Mouse (Mus musculus): ENCODE results near the gene Car11. TPM values are rescaled to one million over a fixed set of nuclear protein-coding genes. Genes with fewer than 3 reads are reported as not detected.

Car11 gene
- polyA plus RNA-seq, 1 experiment from 2014 or later: 71.4 TPM

DNA sequence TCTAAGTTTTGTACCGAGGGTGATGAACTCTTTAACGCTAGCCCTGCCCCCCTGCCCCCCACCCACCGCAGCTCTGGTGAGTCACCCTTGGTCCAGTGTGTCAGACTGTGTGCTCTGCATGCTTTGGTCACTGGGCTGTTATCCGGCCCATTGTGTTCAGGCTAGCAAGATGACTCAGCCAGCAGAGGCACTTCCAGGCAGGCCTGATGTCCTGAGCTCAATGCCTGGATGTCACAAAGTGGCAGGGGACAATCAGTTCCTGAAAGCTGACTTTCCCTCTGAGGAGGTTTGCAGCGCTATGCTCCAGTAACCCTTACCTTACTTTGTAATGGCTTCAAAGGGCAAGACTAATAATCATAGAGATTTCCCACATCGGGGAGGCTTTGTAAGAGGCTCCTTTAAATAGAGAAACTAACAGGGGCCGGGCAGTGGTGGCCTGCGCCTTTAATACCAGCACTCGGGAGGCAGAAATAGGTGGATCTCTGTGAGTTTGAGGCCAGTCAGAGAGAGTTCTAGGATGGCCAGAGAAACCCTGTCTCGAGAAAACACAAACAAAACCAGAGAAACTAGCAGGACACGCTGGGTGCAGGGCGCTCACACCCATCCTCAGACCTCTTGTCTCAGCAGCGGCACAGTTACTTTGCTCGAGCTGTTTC is 19.5 kb upstream of the Car11 start:
- no peak overlapping the region for H3K4me2 ChIP-seq
- no peak overlapping the region for H3K27ac ChIP-seq (replicated peaks)
- H3K4me1 ChIP-seq: peaks cover 6% of the 10 kb centered on the region
- no peaks in the 10 kb centered on the region for H3K9me3 ChIP-seq (replicated peaks)
- H3K4me3 ChIP-seq (replicated peaks): no peak overlapping the region
- ATAC-seq (ENCODE audit: low FRiP score): no peak
- no peaks in the 10 kb centered on the region for H3K36me3 ChIP-seq
- no peak overlapping the region for H3K9ac ChIP-seq (replicated peaks)
- H3K27me3 ChIP-seq (replicated peaks): no peaks in the 10 kb centered on the region
- WGBS: 75% methylated on average over 14 of the region's 14 CpGs

DNA sequence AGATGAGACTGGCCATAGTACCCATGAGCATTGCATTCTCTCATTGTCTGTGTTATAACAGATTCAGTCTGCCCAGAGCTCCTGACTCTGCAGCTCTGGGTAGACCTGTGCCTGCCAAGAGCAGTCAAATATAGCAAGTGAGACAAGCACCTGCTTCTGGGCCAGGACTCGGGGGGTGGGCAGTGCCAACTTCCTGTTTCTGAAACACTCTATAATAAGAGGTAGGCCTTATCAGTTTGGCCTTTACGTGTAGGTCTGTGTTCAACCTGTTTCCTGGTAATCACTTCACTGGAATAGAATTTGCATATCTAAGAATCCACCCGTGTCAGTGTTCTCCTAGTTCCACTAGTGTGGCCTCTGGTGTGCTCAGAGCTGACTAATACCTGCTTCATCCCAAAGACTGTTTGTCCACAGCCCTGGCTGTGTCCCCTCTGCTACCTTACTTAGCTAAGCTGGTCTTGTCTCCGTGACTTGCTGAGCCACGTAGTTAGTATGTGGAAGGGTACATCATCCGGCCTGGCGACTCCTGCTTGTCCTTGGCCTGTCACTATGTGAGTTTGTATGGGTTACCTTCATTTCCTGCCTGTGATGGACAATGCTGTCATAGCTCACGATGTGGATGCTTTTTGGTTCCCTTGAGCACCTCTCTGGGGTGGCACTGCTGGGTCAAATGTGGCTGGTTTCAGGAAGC is 18.5 kb upstream of the Car11 start:
- no peak overlapping the region for H3K27ac ChIP-seq (replicated peaks)
- H3K4me1 ChIP-seq: peaks cover 11% of the 10 kb centered on the region
- no peaks in the 10 kb centered on the region for H3K27me3 ChIP-seq (replicated peaks)
- H3K4me2 ChIP-seq: no peak overlapping the region
- H3K9me3 ChIP-seq (replicated peaks): no peaks in the 10 kb centered on the region
- H3K36me3 ChIP-seq: no peaks in the 10 kb centered on the region
- no peak overlapping the region for H3K9ac ChIP-seq (replicated peaks)
- 84% methylated on average over 8 of the region's 8 CpGs for WGBS
- no peak overlapping the region for H3K4me3 ChIP-seq (replicated peaks)
- no peak for ATAC-seq (ENCODE audit: low FRiP score)

DNA sequence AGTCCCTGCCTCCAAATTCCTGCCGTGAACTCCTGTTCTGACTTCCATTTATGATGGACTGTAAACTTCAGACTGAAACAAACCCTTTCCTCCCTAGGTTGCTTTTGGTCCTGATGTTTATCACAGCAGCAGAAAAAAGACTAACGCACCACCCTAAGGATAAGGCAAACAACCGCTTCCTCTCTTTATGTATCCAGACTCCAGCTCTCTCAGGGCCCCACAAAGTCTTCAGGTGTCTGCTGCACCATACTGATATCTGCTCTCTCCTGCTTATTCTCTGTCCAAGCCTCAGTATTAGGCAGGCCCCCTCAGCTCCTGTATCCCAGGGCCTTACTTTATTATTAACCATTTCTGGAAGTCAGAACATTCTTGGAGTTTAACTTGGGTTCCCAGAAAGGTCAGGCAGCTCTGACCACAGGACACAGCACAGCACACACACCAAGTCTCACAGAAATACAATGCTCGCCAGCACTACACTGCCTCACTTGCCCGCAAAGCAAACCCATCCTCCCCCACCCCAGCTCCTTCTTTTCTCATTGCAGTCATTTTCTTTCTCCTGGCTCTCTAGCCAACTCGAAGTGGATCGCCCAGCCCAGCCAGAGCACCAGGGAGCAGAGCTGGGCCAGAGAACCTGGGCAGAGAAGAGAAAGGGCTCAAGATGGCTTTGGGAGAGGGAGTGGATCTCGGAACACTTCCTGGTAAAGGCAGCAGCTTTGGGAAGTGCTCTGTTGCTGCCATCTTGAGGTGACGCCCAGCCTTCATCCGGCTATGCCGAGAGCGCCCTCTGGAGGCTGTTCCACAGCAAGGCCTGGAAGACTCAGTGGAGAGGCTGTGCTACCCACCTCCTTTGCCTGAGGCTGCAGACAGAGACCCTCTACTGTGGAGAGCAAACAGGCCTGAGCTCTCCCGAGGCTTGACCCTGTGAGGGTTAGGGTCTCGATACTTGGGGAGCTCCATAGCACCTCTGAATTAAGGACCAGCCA is 17.2 kb upstream of the Car11 start:
- Histone ChIP-seq H3K9me3 (replicated peaks) (no peaks in the 10 kb centered on the region), H3K36me3 (no peaks in the 10 kb centered on the region), H3K4me3 (replicated peaks) (no peak overlapping the region), H3K9ac (replicated peaks) (no peak overlapping the region), H3K4me1 (peaks cover 12% of the 10 kb centered on the region), H3K27ac (replicated peaks) (peak overlapping the region; percentile 68), H3K4me2 (peak overlapping the region; percentile 47), H3K27me3 (replicated peaks) (no peaks in the 10 kb centered on the region)
- WGBS: 29% methylated on average over 14 of the region's 14 CpGs
- ATAC-seq (ENCODE audit: low FRiP score): peak; percentile 68

DNA sequence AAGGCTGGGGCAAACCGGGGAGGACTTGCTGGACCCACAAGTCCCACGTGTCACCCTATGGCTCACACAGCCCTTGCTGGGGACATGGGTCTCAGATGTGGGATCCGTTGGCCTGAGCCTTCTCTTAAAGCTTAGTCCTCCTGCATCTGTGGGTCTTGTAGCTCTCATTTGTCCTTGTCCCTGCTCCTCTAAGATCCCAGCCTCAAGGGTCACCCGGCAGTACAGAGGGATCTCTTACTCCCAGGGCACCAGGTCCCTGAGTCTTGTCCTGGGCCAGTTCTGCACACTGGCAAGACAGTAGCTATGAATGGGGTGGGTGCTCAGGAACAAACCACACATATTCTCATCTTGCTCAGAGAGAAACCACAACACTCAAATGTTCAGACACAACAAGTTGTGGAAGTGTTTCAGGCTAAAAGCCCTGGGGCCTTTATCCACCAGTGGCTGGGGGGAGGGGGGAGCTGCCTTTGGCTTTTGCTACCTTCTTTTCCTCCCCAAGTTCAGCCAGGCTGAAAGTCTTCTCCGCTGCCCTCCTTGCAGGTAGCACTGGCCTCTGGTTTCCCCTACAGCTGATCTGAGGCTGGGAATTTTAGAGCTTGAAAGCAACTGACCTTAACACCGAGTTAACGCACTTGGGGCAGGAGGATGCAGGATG is 16.1 kb upstream of the Car11 start, which contains the start of gene Ntn5:
Ntn5 (plus strand) TSS at position 627 of the 655 bp plus-strand sequence.
- no peak within 1 kb of the TSS for H3K4me2 ChIP-seq
- no peak for ATAC-seq (ENCODE audit: low FRiP score)
- H3K36me3 ChIP-seq: no peaks in the 10 kb centered on the region
- H3K4me1 ChIP-seq: peaks cover 12% of the 10 kb centered on the region
- H3K9ac ChIP-seq (replicated peaks): no peak within 1 kb of the TSS
- no peak within 1 kb of the TSS for H3K4me3 ChIP-seq (replicated peaks)
- 76% methylated on average over 7 of the region's 7 CpGs for WGBS
- no peak within 1 kb of the TSS for H3K27ac ChIP-seq (replicated peaks)
- no peaks in the 10 kb centered on the region for H3K9me3 ChIP-seq (replicated peaks)
- H3K27me3 ChIP-seq (replicated peaks): no peaks in the 10 kb centered on the region

DNA sequence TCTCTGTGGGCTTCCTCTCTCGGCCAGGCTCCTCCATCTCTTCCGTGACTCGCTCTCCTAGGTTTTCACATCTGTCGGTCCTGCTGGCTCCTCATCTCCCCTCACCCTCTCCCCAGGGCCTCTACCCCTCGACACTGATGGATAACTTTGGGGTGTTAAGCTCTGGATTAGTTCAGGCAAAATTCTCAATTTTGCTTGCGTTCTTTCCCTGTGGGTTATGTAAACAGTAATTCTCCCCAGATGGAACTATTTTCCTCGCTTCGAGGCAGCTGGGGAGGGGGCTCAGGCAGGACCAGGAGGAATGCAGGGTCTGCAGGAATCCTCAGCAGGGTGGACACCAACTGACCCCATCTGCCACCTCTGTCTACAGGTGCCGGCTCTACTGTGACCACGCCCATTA is 13.8 kb upstream of the Car11 start:
- Histone ChIP-seq H3K4me1 (peaks cover 12% of the 10 kb centered on the region), H3K9ac (replicated peaks) (no peak overlapping the region), H3K27ac (replicated peaks) (no peak overlapping the region), H3K27me3 (replicated peaks) (no peaks in the 10 kb centered on the region), H3K36me3 (no peaks in the 10 kb centered on the region), H3K4me3 (replicated peaks) (no peak overlapping the region), H3K4me2 (no peak overlapping the region), H3K9me3 (replicated peaks) (no peaks in the 10 kb centered on the region)
- no peak for ATAC-seq (ENCODE audit: low FRiP score)
- WGBS: 67% methylated on average over 10 of the region's 10 CpGs

DNA sequence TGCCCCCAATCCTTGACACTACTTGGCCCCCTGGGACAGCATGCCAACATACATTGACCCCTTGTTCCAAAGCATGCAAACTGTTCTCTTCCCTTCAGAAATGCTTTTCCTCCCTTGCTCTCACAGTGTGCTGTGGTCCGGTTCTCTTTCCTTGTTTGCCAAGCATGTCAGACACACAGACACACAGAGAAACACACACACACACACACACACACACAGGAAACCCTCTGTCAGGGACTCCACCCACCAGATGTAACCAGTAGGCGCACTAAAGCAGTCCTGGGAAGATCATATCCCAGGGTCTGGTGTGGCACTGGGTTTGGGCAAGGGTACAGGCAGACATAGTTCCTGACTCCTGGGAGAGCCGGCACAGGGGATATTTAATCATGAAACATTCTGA is 12.8 kb upstream of the Car11 start:
- Histone ChIP-seq H3K36me3 (no peaks in the 10 kb centered on the region), H3K27ac (replicated peaks) (no peak overlapping the region), H3K4me1 (peaks cover 12% of the 10 kb centered on the region), H3K9me3 (replicated peaks) (no peaks in the 10 kb centered on the region), H3K9ac (replicated peaks) (no peak overlapping the region), H3K4me2 (no peak overlapping the region), H3K27me3 (replicated peaks) (no peaks in the 10 kb centered on the region), H3K4me3 (replicated peaks) (no peak overlapping the region)
- ATAC-seq (ENCODE audit: low FRiP score): no peak
- WGBS: 66% methylated on average over 3 of the region's 3 CpGs

DNA sequence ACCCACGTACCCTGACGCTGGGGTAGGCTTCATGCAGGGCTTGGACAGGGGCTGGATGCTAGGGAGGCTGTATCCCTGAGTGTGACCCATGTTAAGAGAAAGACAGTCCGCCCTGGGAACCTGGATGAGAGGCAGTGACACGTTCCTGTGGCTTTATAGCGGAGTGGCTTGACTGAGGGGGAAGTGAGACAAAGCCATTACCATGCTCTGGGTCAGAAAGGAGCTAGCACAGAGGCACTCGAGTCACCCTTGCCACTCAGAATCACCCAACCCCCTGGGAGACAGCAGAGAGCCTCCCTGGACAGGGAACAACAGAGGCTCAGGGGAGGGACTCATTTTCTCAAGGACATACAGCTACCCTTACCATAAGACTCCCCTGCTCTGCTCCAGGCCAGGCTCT is 10.5 kb upstream of the Car11 start:
- no peak overlapping the region for H3K27ac ChIP-seq (replicated peaks)
- H3K36me3 ChIP-seq: no peaks in the 10 kb centered on the region
- H3K9ac ChIP-seq (replicated peaks): no peak overlapping the region
- H3K4me1 ChIP-seq: peaks cover 6% of the 10 kb centered on the region
- ATAC-seq (ENCODE audit: low FRiP score): no peak
- H3K4me2 ChIP-seq: no peak overlapping the region
- H3K27me3 ChIP-seq (replicated peaks): no peaks in the 10 kb centered on the region
- WGBS: 55% methylated on average over 6 of the region's 6 CpGs
- no peaks in the 10 kb centered on the region for H3K9me3 ChIP-seq (replicated peaks)
- no peak overlapping the region for H3K4me3 ChIP-seq (replicated peaks)

DNA sequence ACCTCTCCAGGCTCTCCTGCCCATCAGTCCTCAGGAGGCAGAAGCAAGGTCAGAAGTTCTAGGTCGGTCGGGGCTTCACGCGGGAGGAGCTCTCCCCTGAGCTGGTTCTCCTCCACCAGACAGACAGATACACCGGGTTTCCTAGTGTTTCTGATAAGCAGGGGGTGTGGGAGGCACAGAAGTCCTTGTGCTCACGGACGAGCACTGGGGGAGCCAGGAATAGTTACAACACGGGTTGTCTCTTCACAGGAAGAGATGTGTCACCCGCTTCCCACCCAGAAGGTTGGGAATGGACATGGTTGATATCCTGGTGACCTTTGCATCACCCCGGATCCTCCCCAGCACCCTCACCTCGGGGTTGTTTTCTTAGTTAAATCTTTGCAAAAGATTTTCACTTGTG is 9.8 kb upstream of the Car11 start:
- no peak overlapping the region for H3K4me2 ChIP-seq
- no peak overlapping the region for H3K4me3 ChIP-seq (replicated peaks)
- H3K36me3 ChIP-seq: no peaks in the 10 kb centered on the region
- peaks cover 6% of the 10 kb centered on the region for H3K4me1 ChIP-seq
- ATAC-seq (ENCODE audit: low FRiP score): no peak
- H3K9me3 ChIP-seq (replicated peaks): no peaks in the 10 kb centered on the region
- no peaks in the 10 kb centered on the region for H3K27me3 ChIP-seq (replicated peaks)
- H3K9ac ChIP-seq (replicated peaks): no peak overlapping the region
- WGBS: 86% methylated on average over 11 of the region's 11 CpGs
- no peak overlapping the region for H3K27ac ChIP-seq (replicated peaks)

DNA sequence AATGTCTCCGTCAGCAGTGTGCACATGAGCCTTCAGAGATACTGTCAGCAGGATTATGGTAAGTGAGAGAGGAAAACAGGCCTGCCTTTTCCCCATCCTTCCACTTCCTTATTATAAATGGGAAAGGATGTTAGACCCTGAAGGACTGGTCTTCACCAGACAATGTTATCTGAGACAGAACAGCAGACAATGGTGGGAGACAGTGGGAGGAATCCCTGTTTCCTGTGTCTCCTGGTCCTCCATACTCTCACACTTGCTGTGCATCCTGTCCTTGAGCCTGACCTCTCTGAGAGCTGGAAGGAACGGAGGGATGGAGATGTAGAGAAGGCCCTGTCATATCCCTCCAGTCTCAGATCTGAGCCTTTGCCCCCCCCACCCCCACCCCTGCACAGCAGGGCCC is 7.3 kb upstream of the Car11 start:
- H3K27ac ChIP-seq (replicated peaks): no peak overlapping the region
- H3K9me3 ChIP-seq (replicated peaks): no peaks in the 10 kb centered on the region
- H3K36me3 ChIP-seq: no peaks in the 10 kb centered on the region
- H3K4me3 ChIP-seq (replicated peaks): no peak overlapping the region
- no peak overlapping the region for H3K4me2 ChIP-seq
- H3K9ac ChIP-seq (replicated peaks): no peak overlapping the region
- H3K4me1 ChIP-seq: no peaks in the 10 kb centered on the region
- H3K27me3 ChIP-seq (replicated peaks): no peaks in the 10 kb centered on the region
- no peak for ATAC-seq (ENCODE audit: low FRiP score)
- 92% methylated on average over 2 of the region's 2 CpGs for WGBS

DNA sequence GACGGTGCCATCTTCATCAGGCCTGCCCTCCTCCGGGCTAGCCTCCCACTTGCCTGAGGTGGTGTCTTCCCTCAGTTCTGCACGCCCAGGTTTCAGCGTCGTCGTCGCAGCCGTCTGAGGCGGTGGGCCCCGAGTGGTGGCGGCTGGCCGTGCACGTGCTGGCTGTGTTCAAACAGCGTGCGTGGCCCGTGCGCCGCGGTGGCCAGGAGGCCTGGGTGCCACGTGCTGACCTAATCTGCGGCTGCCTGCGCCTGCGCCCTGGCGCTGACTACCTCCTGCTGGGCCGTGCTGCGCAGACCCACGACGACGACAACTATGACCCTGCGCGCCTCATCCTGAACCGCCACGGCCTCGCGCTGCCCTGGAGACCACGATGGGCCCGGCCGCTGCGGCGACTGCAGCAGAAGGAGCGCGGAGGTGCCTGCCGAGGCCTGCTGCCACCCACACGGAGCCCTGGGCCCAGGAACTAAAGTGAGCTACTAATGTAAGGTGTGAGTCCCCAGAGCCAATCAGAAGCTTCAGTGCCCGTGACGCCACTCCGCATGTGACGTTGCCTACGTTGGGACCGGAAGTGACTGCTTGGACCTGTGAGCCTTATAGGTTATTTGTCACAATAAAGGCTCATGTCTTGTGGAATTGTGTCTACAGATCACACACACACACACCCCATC is 5.6 kb upstream of the Car11 start, which contains the start of gene Sec1:
Sec1 (minus strand) TSS at position 482 of the 671 bp plus-strand sequence.
- no peaks in the 10 kb centered on the region for H3K36me3 ChIP-seq
- no peak within 1 kb of the TSS for H3K27ac ChIP-seq (replicated peaks)
- no peak within 1 kb of the TSS for H3K9ac ChIP-seq (replicated peaks)
- WGBS: 88% methylated on average over 50 of the region's 50 CpGs
- H3K4me1 ChIP-seq: peaks cover 4% of the 10 kb centered on the region; the same call in 1 of the 2 replicates
- H3K9me3 ChIP-seq (replicated peaks): no peaks in the 10 kb centered on the region
- H3K4me3 ChIP-seq (replicated peaks): no peak within 1 kb of the TSS
- 0 out of 2 replicates have a peak, but pooled peaks cover 5% of the 10 kb centered on the region for H3K27me3 ChIP-seq (replicated peaks)
- H3K4me2 ChIP-seq: no peak within 1 kb of the TSS
- ATAC-seq (ENCODE audit: low FRiP score): no peak

DNA sequence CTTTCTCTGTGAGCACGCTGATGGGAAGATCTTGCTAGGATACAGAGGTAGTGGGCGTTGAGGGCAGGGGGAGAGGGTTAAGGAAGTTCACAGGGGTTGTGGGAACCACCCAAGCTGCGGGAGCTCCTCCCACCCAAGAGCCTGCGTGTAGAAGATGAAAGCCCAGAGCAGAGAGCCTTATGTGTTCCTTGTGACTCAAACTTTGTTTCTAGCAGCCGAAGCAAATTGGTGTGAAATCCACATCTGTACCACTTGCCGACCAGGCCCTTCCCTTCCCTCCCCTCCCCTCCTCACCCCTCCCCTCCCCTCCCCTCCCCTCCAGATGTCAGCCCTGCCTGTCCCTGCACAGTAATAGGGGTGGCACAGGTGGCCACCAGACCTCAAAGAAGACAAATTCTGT is 4.5 kb upstream of the Car11 start:
- no peak overlapping the region for H3K4me3 ChIP-seq (replicated peaks)
- WGBS: 7% methylated on average over 6 of the region's 6 CpGs
- H3K9me3 ChIP-seq (replicated peaks): no peaks in the 10 kb centered on the region
- peaks cover 14% of the 10 kb centered on the region for H3K4me1 ChIP-seq
- no peak for ATAC-seq (ENCODE audit: low FRiP score)
- no peak overlapping the region for H3K9ac ChIP-seq (replicated peaks)
- H3K36me3 ChIP-seq: no peaks in the 10 kb centered on the region
- H3K27ac ChIP-seq (replicated peaks): no peak overlapping the region
- 0 out of 2 replicates have a peak, but pooled peaks cover 5% of the 10 kb centered on the region for H3K27me3 ChIP-seq (replicated peaks)
- no peak overlapping the region for H3K4me2 ChIP-seq

Data from neural tube, embryonic 15.5 days (tissue).